Mouse (Mus musculus): ENCODE data around the gene Rps6kb1.

Gene Rps6kb1

GRCm38 (mm10) chr11:86580319-86581113 is 35.9 kb upstream of the Rps6kb1 start:
- no peak for DNase-seq (ENCODE audit: low spot score)

- DNase-seq (ENCODE audit: low spot score): no peak
Measured at GRCm38 (mm10) chr11:86579731-86580318, 35.2 kb upstream of the Rps6kb1 start.

GRCm38 (mm10) chr11:86578809-86579730 is 34.5 kb upstream of the Rps6kb1 start:
- no peak for DNase-seq (ENCODE audit: low spot score)

GRCm38 (mm10) chr11:86578106-86578808 is 33.7 kb upstream of the Rps6kb1 start:
- no peak for DNase-seq (ENCODE audit: low spot score)

GRCm38 (mm10) chr11:86577231-86577630 is 32.6 kb upstream of the Rps6kb1 start:
- DNase-seq (ENCODE audit: low spot score): no peak

- DNase-seq (ENCODE audit: low spot score): no peak
Measured at GRCm38 (mm10) chr11:86575632-86576378, 31.2 kb upstream of the Rps6kb1 start.

- no peak for DNase-seq (ENCODE audit: low spot score)
Measured at GRCm38 (mm10) chr11:86574408-86574807, 29.8 kb upstream of the Rps6kb1 start.

- no peak for DNase-seq (ENCODE audit: low spot score)
Measured at GRCm38 (mm10) chr11:86573646-86574231, 29.1 kb upstream of the Rps6kb1 start.

- DNase-seq (ENCODE audit: low spot score): no peak
Measured at GRCm38 (mm10) chr11:86572623-86573022, 28.0 kb upstream of the Rps6kb1 start.

GRCm38 (mm10) chr11:86571871-86572270 is 27.3 kb upstream of the Rps6kb1 start:
- no peak for DNase-seq (ENCODE audit: low spot score)

GRCm38 (mm10) chr11:86571047-86571855 is 26.6 kb upstream of the Rps6kb1 start:
- DNase-seq (ENCODE audit: low spot score): no peak

- no peak for DNase-seq (ENCODE audit: low spot score)
Measured at GRCm38 (mm10) chr11:86570261-86570746, 25.7 kb upstream of the Rps6kb1 start.

GRCm38 (mm10) chr11:86568425-86568824 is 23.8 kb upstream of the Rps6kb1 start:
- no peak for DNase-seq (ENCODE audit: low spot score)

- no peak for DNase-seq (ENCODE audit: low spot score)
Measured at GRCm38 (mm10) chr11:86558258-86558657, 13.7 kb upstream of the Rps6kb1 start.

- DNase-seq (ENCODE audit: low spot score): no peak
Measured at GRCm38 (mm10) chr11:86553525-86553924, 8.9 kb upstream of the Rps6kb1 start.

GRCm38 (mm10) chr11:86547412-86547811 is 2.8 kb upstream of the Rps6kb1 start:
- DNase-seq (ENCODE audit: low spot score): no peak

GRCm38 (mm10) chr11:86545556-86545955 is 951 bp upstream of the Rps6kb1 start:
- no peak for DNase-seq (ENCODE audit: low spot score)

- no peak for DNase-seq (ENCODE audit: low spot score)
Measured at GRCm38 (mm10) chr11:86543960-86544638, 506 bp downstream of the Rps6kb1 start.

GRCm38 (mm10) chr11:86542851-86543250 is 1.8 kb downstream of the Rps6kb1 start:
- DNase-seq (ENCODE audit: low spot score): no peak
